Mouse (Mus musculus) heart, adult 2 months (tissue): ENCODE measurements around the gene Adcy10. TPM values are rescaled to one million over a fixed set of nuclear protein-coding genes. Genes with fewer than 3 reads are reported as not detected.

ENCODE experiments used
- DNase-seq, 2 experiments: peaks; one replicate each; pipeline ENCODE4 v3.0.0; 2021
- H3K27ac ChIP-seq: fragments of 200-600 bp; 2 replicates; pipeline ENCODE4 v1.8.1; 2022
- H3K27me3 ChIP-seq: fragments of 200-500 bp; 2 replicates; pipeline ENCODE4 v1.6.1; 2012; ENCODE audit warnings: mild to moderate bottlenecking, low read length, inconsistent platforms, mixed read lengths; ENCODE audit not compliant: control insufficient read depth, insufficient read depth
- H3K36me3 ChIP-seq: fragments of 200-500 bp; 2 replicates; pipeline ENCODE4 v1.6.1; 2012; ENCODE audit warnings: low read length, inconsistent platforms; ENCODE audit not compliant: control insufficient read depth, insufficient read depth
- H3K4me1 ChIP-seq: fragments of 200-500 bp; 2 replicates; pipeline ENCODE4 v1.6.1; 2011; ENCODE audit warnings: low read length; ENCODE audit not compliant: control insufficient read depth, insufficient read depth
- H3K4me3 ChIP-seq: fragments of 200-600 bp; 2 replicates; pipeline ENCODE4 v1.8.1; 2022
- H3K79me2 ChIP-seq: fragments of 200-500 bp; replicated peaks from 2 replicates; pipeline ENCODE4 v1.6.1; 2012; ENCODE audit warnings: mild to moderate bottlenecking, inconsistent platforms, low read length, moderate library complexity, mixed read lengths; ENCODE audit not compliant: control insufficient read depth, insufficient read depth
- H3K9ac ChIP-seq: fragments of 200-500 bp; 2 replicates; pipeline ENCODE4 v1.6.1; 2012; ENCODE audit warnings: low read depth, mild to moderate bottlenecking, control low read depth, inconsistent platforms, low read length, mixed read lengths
- CTCF ChIP-seq: fragments of 200-600 bp; IDR thresholded peaks from 2 replicates; pipeline ENCODE4 v1.8.1; 2022; ENCODE audit warnings: antibody characterized with exemption, mild to moderate bottlenecking, moderate library complexity
- EP300 ChIP-seq: fragments of 200-500 bp; IDR thresholded peaks from 2 replicates; pipeline ENCODE4 v1.6.1; 2011; ENCODE audit warnings: low read depth, low read length, control low read depth; ENCODE audit not compliant: insufficient read depth
- POLR2A ChIP-seq: fragments of 200-500 bp; IDR thresholded peaks from 2 replicates; pipeline ENCODE4 v1.6.1; 2011; ENCODE audit warnings: mild to moderate bottlenecking, low read depth, low read length, control low read depth; ENCODE audit not compliant: insufficient read depth
- WGBS: fragments of 180-500 bp; shearing (Covaris S2); methylation state at CpG from one replicate; pipeline ENCODE4 v1.1.7; 2018; 5-methylcytosine and 5-hydroxymethylcytosine counted together
- intact Hi-C: fragments of 180-260 bp; cut with DNase I; formaldehyde crosslinking; loops from one replicate; pipeline ENCODE4 v1.15.1; 2025
- polyA plus RNA-seq: library from polyadenylated mRNA; depleted of rRNA; stranded (reverse); fragments of >200 nt; gene quantifications from 2 replicates; pipeline ENCODE4 v1.2.3, GENCODE M21; 2012
- total RNA-seq, 2 experiments: library from RNA; stranded (reverse); gene quantifications; 2 replicates each; pipeline ENCODE4 v1.2.3; 2021

Adcy10 gene
- total and polyA plus RNA-seq, 3 experiments = 0.05 to 0.18 TPM; not detected in 1

DNA sequence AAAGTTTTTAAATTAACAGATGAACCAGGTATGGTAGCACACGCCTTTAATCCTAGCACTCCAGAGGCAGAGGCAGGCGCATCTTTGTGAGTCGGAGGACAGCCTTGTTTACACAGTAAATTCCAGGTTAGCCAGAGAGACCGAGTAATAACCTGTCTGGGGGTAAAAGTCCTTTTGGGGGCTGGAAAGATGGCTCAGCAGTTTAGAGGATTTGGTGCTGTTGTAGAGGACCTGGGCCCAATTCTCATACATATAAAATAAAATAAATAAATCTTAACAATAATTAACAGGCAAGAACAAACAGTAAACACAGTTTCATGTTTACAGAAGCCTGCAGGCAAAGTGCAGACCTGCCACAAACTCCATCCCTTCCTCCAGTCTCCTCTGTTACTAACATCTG, 123.9 kb downstream of the Adcy10 start:
- H3K27ac ChIP-seq = no peak overlapping the region
- intact Hi-C loops = no loop called here
- no peak overlapping the region for H3K9ac ChIP-seq
- H3K4me3 ChIP-seq = no peak overlapping the region
- peaks cover 1% of the 10 kb centered on the region; the same call in 1 of the 2 replicates for H3K4me1 ChIP-seq
- H3K36me3 ChIP-seq = no peaks in the 10 kb centered on the region
- no peaks in the 10 kb centered on the region for H3K79me2 ChIP-seq
- whole genome bisulfite sequencing = 94% methylated on average over 4 of the region's 4 CpGs
- TF ChIP-seq EP300 = no peak
- no peak for TF ChIP-seq POLR2A
- TF ChIP-seq CTCF = no peak
- no peak for DNase-seq
- no peaks in the 10 kb centered on the region for H3K27me3 ChIP-seq

- 53% methylated on average over 7 of the region's 7 CpGs for WGBS
- no peak overlapping the region for H3K9ac ChIP-seq
Observed at GRCm38 (mm10) chr1:165609495-165610320, 124.7 kb downstream of the Adcy10 start.

DNA sequence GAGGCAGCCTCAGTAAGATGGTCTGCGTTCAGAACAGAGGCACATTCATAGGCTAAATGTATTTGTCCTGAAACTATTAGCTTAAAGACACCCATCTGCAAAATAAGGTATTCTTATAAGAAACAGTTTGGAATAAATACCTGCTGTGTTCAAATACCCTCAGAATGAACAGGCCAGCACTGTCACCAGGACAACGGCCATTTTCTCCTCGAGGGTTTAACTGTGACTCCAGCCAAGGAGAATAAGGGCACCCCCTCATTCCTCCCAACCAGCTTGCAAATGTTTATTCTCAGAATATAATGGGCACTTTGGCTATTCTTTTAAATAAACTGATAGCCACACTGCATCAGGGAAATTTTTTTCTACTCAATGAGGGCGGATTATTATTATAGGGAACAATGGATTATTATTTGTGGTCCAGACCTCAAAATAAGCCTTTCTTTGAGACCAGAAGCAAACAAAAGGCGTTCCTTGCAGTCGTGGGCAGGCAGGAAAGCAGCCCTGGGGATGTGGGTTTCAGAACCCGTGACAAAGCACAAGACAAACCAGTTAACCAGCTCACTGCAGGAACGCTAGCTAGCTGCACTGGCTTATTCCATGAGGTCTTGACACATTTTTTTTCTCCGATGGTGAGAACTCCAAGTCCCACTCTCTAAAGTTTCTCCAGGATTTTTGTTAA, 125.5 kb downstream of the Adcy10 start:
- no peak overlapping the region for H3K9ac ChIP-seq
- no peaks in the 10 kb centered on the region for H3K79me2 ChIP-seq
- no peak for DNase-seq
- TF ChIP-seq POLR2A (no peak), EP300 (no peak), CTCF (no peak)
- H3K27me3 ChIP-seq = no peaks in the 10 kb centered on the region
- peaks cover 1% of the 10 kb centered on the region; the same call in 1 of the 2 replicates for H3K4me1 ChIP-seq
- 57% methylated on average over 9 of the region's 9 CpGs for WGBS
- H3K27ac ChIP-seq = peak overlapping the region; percentile 54
- no peaks in the 10 kb centered on the region for H3K36me3 ChIP-seq
- H3K4me3 ChIP-seq = no peak overlapping the region
- intact Hi-C loops = no loop called here

More at GRCm38 (mm10) chr1:165609495-165610320, 124.7 kb downstream of the Adcy10 start:
- Histone ChIP-seq H3K36me3 (no peaks in the 10 kb centered on the region), H3K27me3 (no peaks in the 10 kb centered on the region), H3K27ac (peak overlapping the region; percentile 3; the same call in 1 of the 2 replicates), H3K4me3 (no peak overlapping the region), H3K4me1 (peaks cover 1% of the 10 kb centered on the region; the same call in 1 of the 2 replicates), H3K79me2 (no peaks in the 10 kb centered on the region)
- intact Hi-C loops = no loop called here
- DNase-seq = no peak
- TF ChIP-seq POLR2A (no peak), CTCF (0 out of 2 replicates have a peak, but pooled peaks have one; percentile 9), EP300 (no peak)

GRCm38 (mm10) chr1:165612714-165613113, 127.7 kb downstream of the Adcy10 start:
- no peak for DNase-seq
- H3K9ac ChIP-seq = no peak overlapping the region
- WGBS = 31% methylated on average over 5 of the region's 5 CpGs
- H3K27me3 ChIP-seq = no peaks in the 10 kb centered on the region
- H3K27ac ChIP-seq = no peak overlapping the region; the same call in 1 of the 2 replicates
- H3K79me2 ChIP-seq = no peaks in the 10 kb centered on the region
- H3K4me3 ChIP-seq = no peak overlapping the region
- H3K4me1 ChIP-seq = peaks cover 10% of the 10 kb centered on the region
- H3K36me3 ChIP-seq = peaks cover 5% of the 10 kb centered on the region; the same call in 1 of the 2 replicates
- intact Hi-C loops = no loop called here
- no peak for TF ChIP-seq CTCF
- TF ChIP-seq POLR2A = no peak
- TF ChIP-seq EP300 = no peak

- peaks cover 13% of the 10 kb centered on the region for H3K4me1 ChIP-seq
Observed at GRCm38 (mm10) chr1:165613926-165614325, 128.9 kb downstream of the Adcy10 start.

DNA sequence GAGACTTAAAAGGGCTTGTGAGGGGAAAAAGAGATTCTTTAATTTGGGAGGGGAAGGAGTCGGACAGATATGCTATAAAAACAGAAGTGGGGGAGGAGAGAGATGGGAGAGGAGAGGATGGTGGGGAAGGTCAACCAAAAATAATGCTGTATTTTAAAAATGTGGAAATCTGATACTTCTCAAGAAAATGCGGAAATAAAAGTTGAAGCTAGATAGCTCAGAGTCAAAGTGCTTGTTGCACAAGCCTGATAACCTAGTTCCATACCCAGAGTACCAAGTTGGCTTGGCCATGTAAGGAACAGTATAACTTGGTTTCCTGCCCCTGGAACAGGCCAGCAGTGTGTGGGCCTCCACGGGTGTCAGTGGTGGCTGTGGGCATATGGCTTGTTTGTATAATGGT, 129.8 kb downstream of the Adcy10 start:
- H3K27me3 ChIP-seq = no peaks in the 10 kb centered on the region
- peaks cover 5% of the 10 kb centered on the region; the same call in 1 of the 2 replicates for H3K36me3 ChIP-seq
- H3K4me1 ChIP-seq = peaks cover 13% of the 10 kb centered on the region
- no peaks in the 10 kb centered on the region for H3K79me2 ChIP-seq
- H3K27ac ChIP-seq = no peak overlapping the region
- intact Hi-C loops = no loop called here
- TF ChIP-seq EP300 = no peak
- no peak for TF ChIP-seq CTCF
- no peak for TF ChIP-seq POLR2A
- 93% methylated on average over 3 of the region's 3 CpGs for WGBS
- no peak for DNase-seq
- H3K4me3 ChIP-seq = no peak overlapping the region
- H3K9ac ChIP-seq = no peak overlapping the region

More at GRCm38 (mm10) chr1:165613926-165614325, 128.9 kb downstream of the Adcy10 start:
- Histone ChIP-seq H3K27ac (no peak overlapping the region), H3K9ac (no peak overlapping the region), H3K79me2 (no peaks in the 10 kb centered on the region), H3K36me3 (peaks cover 5% of the 10 kb centered on the region; the same call in 1 of the 2 replicates), H3K4me3 (no peak overlapping the region), H3K27me3 (no peaks in the 10 kb centered on the region)
- no peak for DNase-seq
- 76% methylated on average over 4 of the region's 4 CpGs for WGBS
- intact Hi-C loops = no loop called here
- no peak for TF ChIP-seq POLR2A
- no peak for TF ChIP-seq CTCF
- no peak for TF ChIP-seq EP300
